Mouse (Mus musculus) lung, adult 2 months (tissue): ENCODE results near the gene Tmem211.

Experiments
- CTCF ChIP-seq: fragments of 200-500 bp; IDR thresholded peaks from 2 replicates; pipeline ENCODE4 v1.5.1; 2011; ENCODE audit warnings: mild to moderate bottlenecking, low read length, control low read depth; ENCODE audit not compliant: insufficient read depth
- POLR2A ChIP-seq: fragments of 200-500 bp; IDR thresholded peaks from 2 replicates; pipeline ENCODE4 v1.6.1; 2011; ENCODE audit warnings: low read depth, mild to moderate bottlenecking, control low read depth, low read length, borderline replicate concordance; ENCODE audit errors: extremely low read depth

DNA sequence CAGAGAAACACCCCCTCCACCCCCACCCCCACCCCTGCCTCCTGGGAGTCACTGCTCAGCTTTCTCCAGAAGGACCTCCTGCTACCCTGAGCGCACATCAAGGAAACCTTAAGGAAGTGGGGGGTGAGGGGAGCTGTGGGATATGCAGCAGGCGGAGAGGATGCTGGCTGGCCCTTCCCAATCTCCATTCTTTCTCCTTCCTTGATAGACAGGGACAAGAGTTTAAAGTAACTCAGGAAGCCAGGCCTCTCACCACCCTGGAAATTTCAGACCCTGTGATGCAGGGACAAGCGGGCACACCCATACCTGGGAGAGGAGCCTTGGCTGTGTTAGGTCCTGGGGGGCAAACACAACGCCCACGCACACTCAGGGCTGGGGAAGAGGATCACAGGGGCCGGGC lies 16.4 kb upstream of the Tmem211 start:
- TF ChIP-seq CTCF (no peak), POLR2A (0 out of 2 replicates have a peak, but pooled peaks have one; percentile 13)
